Mouse (Mus musculus) cerebellum, postnatal 36 days (tissue): Measurements from ENCODE around the gene Trim41.
"Not testable (repeated sequence)": the region's sequence is repeated elsewhere in the genome, so short reads cannot be mapped to it uniquely, and the experiment has no call there.

Experiments
- DNase-seq, 2 experiments: peaks; one replicate each; pipeline ENCODE4 v3.0.0; 2021 to 2022; ENCODE audit warnings: mixed read lengths in 2 of 2

Trim41 gene

GRCm38 (mm10) chr11:48837310-48838180, 20.4 kb upstream of the Trim41 start:
- DNase-seq: peak; percentile 64 to 69

GRCm38 (mm10) chr11:48836990-48837309, 19.8 kb upstream of the Trim41 start:
- no peak for DNase-seq

- DNase-seq: no peak
These were observed 18.8 kb upstream of the Trim41 start for GRCm38 (mm10) chr11:48835923-48836322.

- peak; percentile 92 to 96 for DNase-seq
These were observed 16.8 kb upstream of the Trim41 start for GRCm38 (mm10) chr11:48833731-48834639.

GRCm38 (mm10) chr11:48833078-48833730, 16.1 kb upstream of the Trim41 start:
- no peak for DNase-seq

GRCm38 (mm10) chr11:48831273-48831672, 14.1 kb upstream of the Trim41 start:
- no peak for DNase-seq

- DNase-seq: no peak
These were observed 13.1 kb upstream of the Trim41 start for GRCm38 (mm10) chr11:48830279-48830678.

GRCm38 (mm10) chr11:48827926-48828325, 10.8 kb upstream of the Trim41 start:
- DNase-seq: no peak

GRCm38 (mm10) chr11:48826752-48827096, 9.6 kb upstream of the Trim41 start:
- DNase-seq: no peak

GRCm38 (mm10) chr11:48825979-48826751, 9.0 kb upstream of the Trim41 start, which contains the start of the genes Trim7 and Gm12184:
Gene Trim7 (plus strand): TSS chr11:48826140.
Gene Gm12184 (minus strand): TSS chr11:48826655.
- peak in 1 of 2 experiments; percentile 39 for DNase-seq

GRCm38 (mm10) chr11:48824311-48824830, 7.2 kb upstream of the Trim41 start:
- DNase-seq: no peak

- DNase-seq: peak; percentile 65 to 74
These were observed 6.4 kb upstream of the Trim41 start for GRCm38 (mm10) chr11:48823536-48823972.

GRCm38 (mm10) chr11:48822768-48823512, 5.8 kb upstream of the Trim41 start:
- no peak for DNase-seq

- not testable (repeated sequence) for DNase-seq
These were observed 4.1 kb upstream of the Trim41 start for GRCm38 (mm10) chr11:48821299-48821698.

- DNase-seq: no peak
These were observed 3.1 kb upstream of the Trim41 start for GRCm38 (mm10) chr11:48820308-48820674.

- DNase-seq: no peak
These were observed 2.6 kb upstream of the Trim41 start for GRCm38 (mm10) chr11:48819614-48820307.

- peak; percentile 81 to 93 for DNase-seq
These were observed 1.2 kb upstream of the Trim41 start for GRCm38 (mm10) chr11:48818346-48818745.

GRCm38 (mm10) chr11:48817794-48818193, 641 bp upstream of the Trim41 start:
- DNase-seq: no peak

GRCm38 (mm10) chr11:48816281-48816781, 822 bp downstream of the Trim41 start:
- peak in 1 of 2 experiments; percentile 44 for DNase-seq

GRCm38 (mm10) chr11:48815851-48816250, 1.3 kb downstream of the Trim41 start:
- peak in 1 of 2 experiments; percentile 22 for DNase-seq
